Mouse (Mus musculus) erythroblast, embryonic 14.5 days (primary cell): ENCODE data around the gene Alg1.

ENCODE experiments used
- GATA1 ChIP-seq: IDR thresholded peaks from 2 replicates; pipeline ENCODE4 v1.6.1; 2012; ENCODE audit warnings: low read length, inconsistent platforms, mixed read lengths
- TAL1 ChIP-seq: IDR thresholded peaks from 3 replicates; pipeline ENCODE4 v1.6.1; 2012; ENCODE audit warnings: low read length, inconsistent platforms, mixed read lengths

DNA sequence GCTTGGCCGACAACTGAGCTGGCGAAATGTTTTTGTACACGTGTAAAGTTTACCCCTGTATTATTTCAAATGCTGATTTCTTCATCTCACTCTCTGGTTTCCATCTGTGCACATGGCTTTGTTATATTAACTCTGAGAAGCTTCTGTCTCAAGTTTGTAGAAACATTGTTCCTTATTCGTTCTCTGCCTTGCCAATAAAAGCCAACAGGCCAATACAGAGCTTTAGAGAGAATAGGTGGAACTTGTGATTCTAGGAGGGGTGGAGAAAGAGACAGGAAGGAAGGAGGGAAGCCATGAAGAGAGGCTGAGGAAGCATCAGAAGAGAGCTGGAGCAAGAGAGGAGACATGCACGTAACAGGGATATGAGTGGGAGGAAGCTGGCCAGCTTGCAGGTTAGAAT lies 27.4 kb upstream of the Alg1 start:
- TF ChIP-seq GATA1 = no peak
- TF ChIP-seq TAL1 = no peak
